Comparison of ENCODE assay signal across 16 mouse cellular contexts in the genomic region with DNA sequence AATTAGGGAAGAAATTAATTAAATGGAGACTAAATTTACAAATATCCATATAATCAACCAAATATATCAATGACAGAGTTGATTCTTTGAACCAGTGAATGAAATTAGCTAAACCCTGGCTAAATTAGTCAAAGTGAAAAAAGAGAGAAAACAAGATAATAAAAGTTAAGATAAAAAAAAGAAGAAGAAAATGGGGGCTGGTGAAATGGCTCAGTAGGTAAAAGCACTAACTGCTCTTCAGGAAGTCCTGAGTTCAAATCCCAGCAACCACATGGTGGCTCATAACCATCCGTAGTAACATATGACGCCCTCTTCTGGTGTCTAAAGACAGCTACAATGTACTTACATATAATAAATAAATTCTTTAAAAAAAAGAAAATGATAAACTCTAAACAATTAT.
"Had no signal": no experiment of that assay in that cellular context is flagged by ENCODE, and none has a peak within 500 bp of the region (broad histone marks: within the 10 kb centered on the region; RNA-seq: fewer than 3 reads in every experiment).

No protein-coding gene starts in this region.

- H3K4me3 ChIP-seq: neural tube, embryonic 13.5 days; neural tube, embryonic 15.5 days; stomach, embryonic 15.5 days had no signal

- H3K27ac ChIP-seq: neural tube, embryonic 13.5 days; neural tube, embryonic 15.5 days; stomach, embryonic 15.5 days; stomach, postnatal 0 days had no signal

- H3K27me3 ChIP-seq: neural tube, embryonic 15.5 days; stomach, embryonic 15.5 days had no signal

- H3K9me3 ChIP-seq: neural tube, embryonic 13.5 days; neural tube, embryonic 15.5 days; stomach, embryonic 15.5 days had no signal

- H3K4me2 ChIP-seq: neural tube, embryonic 13.5 days; neural tube, embryonic 15.5 days; stomach, embryonic 15.5 days had no signal

- H3K36me3 ChIP-seq: neural tube, embryonic 13.5 days; neural tube, embryonic 15.5 days; stomach, embryonic 15.5 days had no signal

- H3K4me1 ChIP-seq: neural tube, embryonic 13.5 days; neural tube, embryonic 15.5 days; stomach, embryonic 15.5 days had no signal

- H3K9ac ChIP-seq: neural tube, embryonic 13.5 days; neural tube, embryonic 15.5 days; stomach, embryonic 15.5 days had no signal

- DNase-seq: retina, postnatal 1 day; right cerebral cortex, adult 18-20 months; right cerebral cortex, postnatal 14 days; right cerebral cortex, postnatal 25 days; right cerebral cortex, postnatal 4 days; spleen, adult 18-20 months; thymus, adult 18-20 months; thymus, adult 2 months; thymus, postnatal 14 days; thymus, postnatal 25 days; thymus, postnatal 36 days; thymus, postnatal 4 days had no signal
